Comparison of ENCODE assay signal across 25 mouse cellular contexts in the genomic region with DNA sequence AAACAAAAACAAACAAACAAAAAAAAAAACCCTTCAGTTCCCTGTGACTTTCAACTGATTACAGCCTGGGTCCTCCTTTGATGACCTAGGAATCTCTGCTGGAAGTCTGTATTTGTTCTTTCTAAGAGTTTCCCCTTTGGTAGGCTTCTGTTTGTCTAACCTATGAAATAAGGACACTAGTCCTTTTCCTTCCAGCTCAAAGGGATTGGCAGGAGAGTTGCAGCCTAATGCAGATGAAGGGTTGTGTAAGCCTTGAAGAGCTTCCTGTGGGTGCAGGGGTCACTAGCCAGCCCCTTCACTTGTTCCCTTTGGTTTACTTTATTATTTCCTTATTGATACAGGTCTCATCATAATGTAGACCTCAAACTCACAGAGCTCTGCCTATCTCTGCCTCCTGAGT. TPM values are rescaled to one million over a fixed set of nuclear protein-coding genes. Genes with fewer than 3 reads are reported as not detected.
"Had no signal": no experiment of that assay in that cellular context is flagged by ENCODE, and none has a peak within 500 bp of the region (broad histone marks: within the 10 kb centered on the region; RNA-seq: fewer than 3 reads in every experiment).

No protein-coding gene starts in this region.

- H3K9ac ChIP-seq: heart, embryonic 12.5 days; hindbrain, embryonic 12.5 days; hindbrain, embryonic 14.5 days; intestine, embryonic 15.5 days; limb, embryonic 13.5 days; limb, embryonic 15.5 days; liver, embryonic 12.5 days; liver, embryonic 14.5 days had no signal

- DNase-seq: gastrocnemius, postnatal 14 days; gastrocnemius, postnatal 36 days; heart, adult 11 months; heart, adult 2 months; heart, postnatal 10 days; heart, postnatal 4 days; kidney, adult 18-20 months; kidney, adult 8-10 months; kidney, postnatal 10 days; kidney, postnatal 25 days; kidney, postnatal 4 days had no signal

- H3K36me3 ChIP-seq: heart, embryonic 12.5 days; hindbrain, embryonic 10.5 days; hindbrain, embryonic 12.5 days; intestine, embryonic 15.5 days; limb, embryonic 13.5 days; limb, embryonic 15.5 days; liver, embryonic 12.5 days had no signal

- H3K4me2 ChIP-seq: heart, embryonic 12.5 days; hindbrain, embryonic 12.5 days; hindbrain, embryonic 14.5 days; intestine, embryonic 15.5 days; limb, embryonic 13.5 days; limb, embryonic 15.5 days; liver, embryonic 12.5 days had no signal

- H3K4me3 ChIP-seq: heart, adult 2 months; heart, embryonic 12.5 days; hindbrain, embryonic 10.5 days; hindbrain, embryonic 12.5 days; intestine, embryonic 15.5 days; layer of hippocampus, adult 2 months; left cerebral cortex, adult 2 months; limb, embryonic 13.5 days; limb, embryonic 15.5 days; liver, embryonic 12.5 days had no signal

- H3K9me3 ChIP-seq: hindbrain, embryonic 10.5 days; hindbrain, embryonic 12.5 days; intestine, embryonic 15.5 days; limb, embryonic 13.5 days; limb, embryonic 15.5 days had no signal

- H3K27ac ChIP-seq: heart, adult 2 months; hindbrain, embryonic 12.5 days; hindbrain, embryonic 14.5 days; intestine, embryonic 15.5 days; layer of hippocampus, adult 2 months; limb, embryonic 13.5 days; liver, embryonic 12.5 days; liver, embryonic 14.5 days had no signal

- H3K27me3 ChIP-seq: intestine, embryonic 15.5 days; limb, embryonic 15.5 days had no signal

- ATAC-seq: hindbrain, embryonic 16.5 days; inflammation-experienced regulatory T-cells, adult 6 months; intestine, embryonic 15.5 days; intestine, postnatal 0 days; liver, embryonic 12.5 days had no signal

RNA-seq across cellular contexts. Expression of gene Sertad4, which starts 27.6 kb away (rescaled TPM):
- polyA plus RNA-seq: inflammation-experienced regulatory T-cells, adult 6 months had no signal
